Mouse (Mus musculus) E14TG2a.4 (cell line): ENCODE results near the gene Ephb2.

Experiments
- CTCF ChIP-seq: conservative IDR thresholded peaks from 2 replicates; pipeline ENCODE4 v1.5.1; 2014; ENCODE audit warnings: low read length
- NANOG ChIP-seq: IDR thresholded peaks from 2 replicates; pipeline ENCODE4 v1.6.1; 2014; ENCODE audit warnings: borderline replicate concordance, low read length, mixed read lengths
- POU5F1 ChIP-seq: IDR thresholded peaks from 2 replicates; pipeline ENCODE4 v1.6.1; 2014; ENCODE audit warnings: low read length, borderline replicate concordance

DNA sequence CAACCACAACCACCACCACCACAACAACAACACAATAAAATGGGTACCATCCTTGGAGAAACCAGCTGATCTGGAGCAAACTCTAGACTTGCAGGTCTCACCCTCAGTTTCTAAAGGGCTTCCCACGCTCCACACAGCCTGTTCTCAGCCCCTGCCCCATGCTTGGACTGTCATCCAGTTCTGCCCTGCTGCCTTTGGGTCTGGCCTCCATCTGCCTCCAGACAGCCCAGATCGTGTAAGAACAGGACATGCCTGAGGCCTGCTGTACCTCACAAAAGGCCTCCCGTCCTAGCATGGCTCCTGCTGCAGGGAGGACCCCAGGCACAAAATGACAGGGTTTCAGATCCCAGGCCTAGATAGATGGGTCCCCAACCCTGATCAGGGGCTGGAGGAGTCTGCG, 48.4 kb downstream of the Ephb2 start:
- TF ChIP-seq CTCF (no peak), POU5F1 (no peak), NANOG (no peak)
